Mouse (Mus musculus): ENCODE measurements around the gene Crxos. TPM values are rescaled to one million over a fixed set of nuclear protein-coding genes. Genes with fewer than 3 reads are reported as not detected.

Crxos gene
- total RNA-seq, 2 experiments from 2014 or later = 0.19 TPM; not detected in 1

GRCm38 (mm10) chr7:15920645-15921190, 38.3 kb downstream of the Crxos start:
- peak in 1 of 2 experiments; percentile 57 for DNase-seq (ENCODE audit: low spot score in 2 of 2)

- no peak for DNase-seq (ENCODE audit: low spot score in 2 of 2)
Observed at GRCm38 (mm10) chr7:15921796-15922195, 39.4 kb downstream of the Crxos start.

GRCm38 (mm10) chr7:15922220-15922773, 39.9 kb downstream of the Crxos start, which contains the start of gene Selenow:
Selenow (minus strand) TSS chr7:15922402.
- peak; percentile 86 to 93 for DNase-seq (ENCODE audit: low spot score in 2 of 2)

GRCm38 (mm10) chr7:15929910-15930309, 47.5 kb downstream of the Crxos start:
- peak; percentile 30 to 47 for DNase-seq (ENCODE audit: low spot score in 2 of 2)

- DNase-seq (ENCODE audit: low spot score in 2 of 2) = no peak
Observed at GRCm38 (mm10) chr7:15930543-15930942, 48.1 kb downstream of the Crxos start.

GRCm38 (mm10) chr7:15931635-15932034, 49.2 kb downstream of the Crxos start:
- DNase-seq (ENCODE audit: low spot score in 2 of 2) = no peak

- peak; percentile 65 to 73 for DNase-seq (ENCODE audit: low spot score in 2 of 2)
Observed at GRCm38 (mm10) chr7:15933437-15934359, 51.3 kb downstream of the Crxos start.

- no peak for DNase-seq (ENCODE audit: low spot score in 2 of 2)
Observed at GRCm38 (mm10) chr7:15937491-15937890, 55.1 kb downstream of the Crxos start.

GRCm38 (mm10) chr7:15938621-15939020, 56.2 kb downstream of the Crxos start:
- DNase-seq (ENCODE audit: low spot score in 2 of 2) = no peak

GRCm38 (mm10) chr7:15944311-15944710, 61.9 kb downstream of the Crxos start:
- DNase-seq (ENCODE audit: low spot score in 2 of 2) = no peak

- no peak for DNase-seq (ENCODE audit: low spot score in 2 of 2)
Observed at GRCm38 (mm10) chr7:15945211-15945610, 62.8 kb downstream of the Crxos start.

GRCm38 (mm10) chr7:15945721-15946536, 63.5 kb downstream of the Crxos start, which contains the start of gene Nop53:
Nop53 (minus strand) TSS chr7:15946074.
- DNase-seq (ENCODE audit: low spot score in 2 of 2) = peak; percentile 92 to 94

- no peak for DNase-seq (ENCODE audit: low spot score in 2 of 2)
Observed at GRCm38 (mm10) chr7:15947653-15948260, 65.3 kb downstream of the Crxos start.

GRCm38 (mm10) chr7:15948381-15948941, 66.0 kb downstream of the Crxos start:
- DNase-seq (ENCODE audit: low spot score in 2 of 2) = peak; percentile 71 to 72

- DNase-seq (ENCODE audit: low spot score in 2 of 2) = no peak
Observed at GRCm38 (mm10) chr7:15949216-15949790, 66.9 kb downstream of the Crxos start.

GRCm38 (mm10) chr7:15950008-15950407, 67.6 kb downstream of the Crxos start:
- no peak for DNase-seq (ENCODE audit: low spot score in 2 of 2)

- DNase-seq (ENCODE audit: low spot score in 2 of 2) = no peak
Observed at GRCm38 (mm10) chr7:15952416-15952815, 70.0 kb downstream of the Crxos start.

Data from left cerebral cortex, adult 18-20 months (tissue).